Mouse (Mus musculus): ENCODE measurements at regions not wholly inside any gene's neighbourhood (a gene's known extent, or its start where the extent isn't known, plus 50 kb on each side); places are given as distances from the start of the nearest gene placed in this dataset.

- Histone ChIP-seq H3K4me3 (replicated peaks) (no peak overlapping the region), H3K27me3 (no peaks in the 10 kb centered on the region), H3K4me1 (no peaks in the 10 kb centered on the region), H3K27ac (replicated peaks) (no peak overlapping the region), H3K9me3 (replicated peaks) (no peaks in the 10 kb centered on the region), H3K9ac (no peak overlapping the region), H3K4me2 (replicated peaks) (no peak overlapping the region), H3K36me3 (no peaks in the 10 kb centered on the region)
- no peak for ATAC-seq (ENCODE audit: insufficient number of reproducible peaks, low FRiP score, low TSS enrichment, low read depth)
- WGBS = 70% methylated on average over 4 of the region's 4 CpGs
Observed at GRCm38 (mm10) chr8:12188960-12189359, 89.7 kb upstream of the A230072I06Rik start.

DNA sequence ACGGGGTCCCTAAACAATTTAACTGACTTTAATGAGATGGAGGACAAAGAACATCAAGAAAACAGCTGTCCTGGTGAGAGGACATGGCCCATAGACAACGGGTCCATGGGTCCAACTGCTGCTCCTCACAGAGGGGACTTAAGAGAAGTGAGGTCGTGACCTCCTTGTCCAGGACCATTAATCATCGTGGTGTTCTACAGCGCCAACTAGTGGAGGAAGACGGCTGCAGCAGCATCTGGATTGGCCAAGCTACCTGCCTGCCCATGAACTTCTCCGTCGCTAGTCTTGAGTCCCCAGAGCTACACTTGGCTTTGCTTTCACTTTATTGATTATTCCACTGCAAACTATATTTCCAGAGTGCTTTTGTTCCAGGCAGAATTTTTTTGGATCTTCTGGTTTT is 86.6 kb upstream of the A230072I06Rik start:
- H3K27me3 ChIP-seq = no peaks in the 10 kb centered on the region
- H3K27ac ChIP-seq (replicated peaks) = no peak overlapping the region
- no peak overlapping the region for H3K9ac ChIP-seq
- no peaks in the 10 kb centered on the region for H3K36me3 ChIP-seq
- no peak overlapping the region for H3K4me2 ChIP-seq (replicated peaks)
- whole genome bisulfite sequencing = 35% methylated on average over 8 of the region's 8 CpGs
- no peaks in the 10 kb centered on the region for H3K4me1 ChIP-seq
- H3K9me3 ChIP-seq (replicated peaks) = no peaks in the 10 kb centered on the region
- ATAC-seq (ENCODE audit: insufficient number of reproducible peaks, low FRiP score, low TSS enrichment, low read depth) = no peak
- no peak overlapping the region for H3K4me3 ChIP-seq (replicated peaks)

DNA sequence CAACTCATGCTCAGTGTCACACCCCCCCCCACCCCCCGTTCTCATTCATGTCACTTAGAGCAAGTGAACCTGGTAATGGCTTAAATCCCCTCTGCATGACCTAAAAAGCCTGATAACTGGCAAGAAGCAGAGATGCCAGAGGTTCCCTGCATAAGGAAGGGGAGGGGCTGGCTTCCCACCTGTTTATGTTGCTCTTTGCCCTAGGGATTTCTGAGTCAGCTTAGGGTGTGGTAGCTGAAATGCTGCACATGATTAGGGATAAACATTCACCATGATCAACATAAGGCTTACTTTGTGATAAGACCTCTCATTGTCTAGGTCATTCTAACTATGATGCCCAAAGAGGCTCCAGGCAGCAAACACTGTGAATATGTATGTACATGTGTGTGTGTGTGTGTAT is 72.7 kb upstream of the A230072I06Rik start:
- no peak overlapping the region for H3K4me2 ChIP-seq (replicated peaks)
- no peak overlapping the region for H3K9ac ChIP-seq
- no peak overlapping the region for H3K4me3 ChIP-seq (replicated peaks)
- no peaks in the 10 kb centered on the region for H3K36me3 ChIP-seq
- no peaks in the 10 kb centered on the region for H3K9me3 ChIP-seq (replicated peaks)
- ATAC-seq (ENCODE audit: insufficient number of reproducible peaks, low FRiP score, low TSS enrichment, low read depth) = no peak
- H3K27ac ChIP-seq (replicated peaks) = no peak overlapping the region
- no peaks in the 10 kb centered on the region for H3K27me3 ChIP-seq
- no peaks in the 10 kb centered on the region for H3K4me1 ChIP-seq
- WGBS = 70% methylated on average over 1 of the region's 1 CpGs

DNA sequence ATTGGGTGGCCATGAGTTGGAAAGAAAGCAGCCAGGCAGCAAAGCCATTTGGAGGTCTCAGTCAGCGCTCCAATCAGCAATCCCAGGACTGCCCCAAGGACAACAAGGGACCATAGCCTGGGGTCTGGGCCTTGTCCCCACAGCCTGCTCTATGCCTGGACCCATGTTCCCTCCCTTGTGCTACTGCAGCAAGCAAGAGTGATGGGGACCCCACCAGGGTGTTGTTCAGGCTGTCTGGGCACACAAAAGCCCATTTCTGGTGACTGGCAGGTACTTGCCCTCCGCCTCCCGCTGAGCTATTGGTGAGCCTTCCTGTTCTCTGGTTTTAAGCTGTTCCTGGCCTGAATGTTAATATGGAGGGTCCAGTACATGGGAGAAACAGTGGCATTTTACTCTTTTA is 71.2 kb upstream of the A230072I06Rik start:
- H3K27ac ChIP-seq (replicated peaks) = no peak overlapping the region
- ATAC-seq (ENCODE audit: insufficient number of reproducible peaks, low FRiP score, low TSS enrichment, low read depth) = no peak
- H3K36me3 ChIP-seq = no peaks in the 10 kb centered on the region
- no peak overlapping the region for H3K9ac ChIP-seq
- no peaks in the 10 kb centered on the region for H3K9me3 ChIP-seq (replicated peaks)
- WGBS = 89% methylated on average over 3 of the region's 3 CpGs
- no peaks in the 10 kb centered on the region for H3K4me1 ChIP-seq
- no peaks in the 10 kb centered on the region for H3K27me3 ChIP-seq
- no peak overlapping the region for H3K4me2 ChIP-seq (replicated peaks)
- no peak overlapping the region for H3K4me3 ChIP-seq (replicated peaks)

DNA sequence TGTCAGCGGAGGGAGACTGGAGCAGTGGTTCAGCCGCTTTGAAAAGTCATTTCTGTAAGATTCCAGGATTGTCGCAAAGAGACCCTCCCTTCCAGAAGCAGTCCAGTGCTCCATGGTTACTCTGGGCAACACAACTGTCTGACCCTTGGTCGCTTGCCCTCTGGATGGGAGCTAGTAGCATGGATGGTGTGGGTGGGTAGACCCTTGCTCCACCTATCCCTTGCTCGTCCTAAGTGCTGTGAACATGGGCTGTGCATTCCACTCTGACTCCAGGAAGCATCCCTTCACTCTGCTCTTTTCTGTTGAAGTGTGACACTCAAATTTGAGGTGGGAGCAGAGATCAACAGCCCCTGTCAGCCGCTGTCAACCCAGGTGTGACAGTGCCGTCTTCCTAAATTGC is 64.8 kb upstream of the A230072I06Rik start:
- H3K27me3 ChIP-seq = peaks cover 25% of the 10 kb centered on the region; the same call in 1 of the 2 replicates
- no peak overlapping the region for H3K4me2 ChIP-seq (replicated peaks)
- no peak for ATAC-seq (ENCODE audit: insufficient number of reproducible peaks, low FRiP score, low TSS enrichment, low read depth)
- H3K4me3 ChIP-seq (replicated peaks) = no peak overlapping the region
- no peaks in the 10 kb centered on the region for H3K4me1 ChIP-seq
- 61% methylated on average over 7 of the region's 7 CpGs for WGBS
- H3K9ac ChIP-seq = no peak overlapping the region
- H3K27ac ChIP-seq (replicated peaks) = no peak overlapping the region
- H3K36me3 ChIP-seq = no peaks in the 10 kb centered on the region
- no peaks in the 10 kb centered on the region for H3K9me3 ChIP-seq (replicated peaks)

GRCm38 (mm10) chr8:12214205-12215019 is 64.2 kb upstream of the A230072I06Rik start:
- Histone ChIP-seq H3K27ac (replicated peaks) (no peak overlapping the region), H3K4me1 (no peaks in the 10 kb centered on the region), H3K9me3 (replicated peaks) (no peaks in the 10 kb centered on the region), H3K27me3 (peaks cover 25% of the 10 kb centered on the region), H3K36me3 (no peaks in the 10 kb centered on the region), H3K9ac (no peak overlapping the region), H3K4me3 (replicated peaks) (no peak overlapping the region), H3K4me2 (replicated peaks) (no peak overlapping the region)
- ATAC-seq (ENCODE audit: insufficient number of reproducible peaks, low FRiP score, low TSS enrichment, low read depth) = no peak
- WGBS = 25% methylated on average over 24 of the region's 24 CpGs

DNA sequence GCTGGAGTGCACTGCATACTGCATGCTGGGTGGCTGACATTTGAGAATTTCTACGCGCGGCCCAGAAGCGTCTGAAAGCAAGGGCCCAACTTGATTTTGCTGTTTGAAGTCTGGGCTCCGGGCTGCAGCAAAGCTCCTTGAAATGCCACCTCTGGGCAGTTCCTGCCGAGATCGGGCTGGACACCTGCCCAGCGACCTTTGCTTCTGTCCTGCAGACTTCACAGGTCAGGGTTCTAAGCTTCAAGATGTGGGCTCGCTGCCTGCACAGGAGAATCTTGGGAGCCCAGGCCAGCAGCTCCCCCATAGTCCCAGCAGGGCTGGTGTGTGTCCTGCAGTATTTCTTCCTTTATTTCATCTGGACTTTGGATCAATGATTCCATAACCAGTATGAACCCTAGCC is 57.1 kb upstream of the A230072I06Rik start:
- Histone ChIP-seq H3K9me3 (replicated peaks) (no peaks in the 10 kb centered on the region), H3K9ac (no peak overlapping the region), H3K4me1 (no peaks in the 10 kb centered on the region), H3K27ac (replicated peaks) (no peak overlapping the region), H3K4me3 (replicated peaks) (no peak overlapping the region), H3K36me3 (no peaks in the 10 kb centered on the region), H3K27me3 (no peaks in the 10 kb centered on the region; the same call in 1 of the 2 replicates), H3K4me2 (replicated peaks) (no peak overlapping the region)
- WGBS = 60% methylated on average over 9 of the region's 9 CpGs
- ATAC-seq (ENCODE audit: insufficient number of reproducible peaks, low FRiP score, low TSS enrichment, low read depth) = no peak

GRCm38 (mm10) chr8:12223376-12223775 is 55.2 kb upstream of the A230072I06Rik start:
- Histone ChIP-seq H3K4me1 (no peaks in the 10 kb centered on the region), H3K27ac (replicated peaks) (no peak overlapping the region), H3K4me2 (replicated peaks) (no peak overlapping the region), H3K4me3 (replicated peaks) (no peak overlapping the region), H3K27me3 (no peaks in the 10 kb centered on the region; the same call in 1 of the 2 replicates), H3K9me3 (replicated peaks) (no peaks in the 10 kb centered on the region), H3K9ac (no peak overlapping the region), H3K36me3 (no peaks in the 10 kb centered on the region)
- ATAC-seq (ENCODE audit: insufficient number of reproducible peaks, low FRiP score, low TSS enrichment, low read depth) = no peak
- WGBS = 79% methylated on average over 1 of the region's 1 CpGs

Measured in embryonic facial prominence, embryonic 15.5 days (tissue).